Mouse (Mus musculus) lung, adult 2 months (tissue): ENCODE measurements around the gene Spata13.

Experiments
- CTCF ChIP-seq: fragments of 200-500 bp; IDR thresholded peaks from 2 replicates; pipeline ENCODE4 v1.5.1; 2011; ENCODE audit warnings: mild to moderate bottlenecking, low read length, control low read depth; ENCODE audit not compliant: insufficient read depth
- POLR2A ChIP-seq: fragments of 200-500 bp; IDR thresholded peaks from 2 replicates; pipeline ENCODE4 v1.6.1; 2011; ENCODE audit warnings: low read depth, mild to moderate bottlenecking, control low read depth, low read length, borderline replicate concordance; ENCODE audit errors: extremely low read depth

DNA sequence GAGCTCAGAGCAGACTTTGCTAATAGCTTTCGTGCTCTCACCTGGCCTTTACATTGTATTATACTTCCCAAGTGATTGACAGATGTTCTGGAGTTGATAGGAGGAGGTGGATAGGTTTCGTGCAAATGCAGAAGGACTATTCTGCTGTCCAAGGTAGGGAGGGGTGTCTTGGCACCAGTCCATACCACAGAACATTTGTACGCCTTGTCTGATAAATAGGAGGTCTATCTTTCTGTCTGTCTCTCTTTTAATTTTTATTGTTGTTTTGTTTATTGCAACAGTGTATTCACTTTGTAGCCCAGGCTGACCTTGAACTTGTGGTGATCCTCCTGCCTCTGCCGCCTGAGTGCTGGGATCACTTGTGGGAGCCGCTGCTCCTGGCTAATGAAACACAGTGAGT, 163.8 kb downstream of the Spata13 start:
- TF ChIP-seq CTCF (no peak), POLR2A (no peak)
